Mouse (Mus musculus) heart, adult 8-10 months (tissue): ENCODE measurements around the gene H2-M10.3. TPM values are rescaled to one million over a fixed set of nuclear protein-coding genes. Genes with fewer than 3 reads are reported as not detected.
"Not testable (repeated sequence)": the region's sequence is repeated elsewhere in the genome, so short reads cannot be mapped to it uniquely, and the experiment has no call there.

Experiments
- DNase-seq: peaks from one replicate; pipeline ENCODE4 v3.0.0; 2022; ENCODE audit warnings: low spot score
- total RNA-seq, 4 experiments: library from RNA; stranded (reverse); gene quantifications; 2 replicates each; pipeline ENCODE4 v1.2.4; 2022

Gene H2-M10.3
- total RNA-seq: not detected

- DNase-seq: not testable (repeated sequence)
Measured at GRCm38 (mm10) chr17:36368317-36368716, at the start of gene H2-M10.3. TSS of gene H2-M10.3 (minus strand) at chr17:36368417.

DNA sequence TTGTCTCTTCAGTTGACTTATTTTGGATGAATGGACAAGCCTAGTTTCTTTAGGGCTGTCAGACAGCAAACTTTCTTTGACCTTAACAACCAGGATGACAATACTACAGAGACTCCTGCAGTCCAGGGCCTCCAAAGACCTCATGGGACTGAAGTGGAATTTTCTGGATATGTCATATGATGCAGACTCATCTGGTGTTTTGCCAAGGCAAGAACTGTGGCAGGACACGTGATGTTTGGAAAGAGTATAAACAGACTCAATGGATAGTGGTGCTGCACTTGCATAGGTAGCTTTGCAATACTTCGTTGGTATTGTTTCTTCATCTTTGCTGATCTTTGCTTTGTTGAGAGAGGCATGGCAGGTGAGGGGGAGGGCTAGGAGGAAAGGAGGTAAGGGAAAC, 49.2 kb upstream of the H2-M10.3 start:
- no peak for DNase-seq

DNA sequence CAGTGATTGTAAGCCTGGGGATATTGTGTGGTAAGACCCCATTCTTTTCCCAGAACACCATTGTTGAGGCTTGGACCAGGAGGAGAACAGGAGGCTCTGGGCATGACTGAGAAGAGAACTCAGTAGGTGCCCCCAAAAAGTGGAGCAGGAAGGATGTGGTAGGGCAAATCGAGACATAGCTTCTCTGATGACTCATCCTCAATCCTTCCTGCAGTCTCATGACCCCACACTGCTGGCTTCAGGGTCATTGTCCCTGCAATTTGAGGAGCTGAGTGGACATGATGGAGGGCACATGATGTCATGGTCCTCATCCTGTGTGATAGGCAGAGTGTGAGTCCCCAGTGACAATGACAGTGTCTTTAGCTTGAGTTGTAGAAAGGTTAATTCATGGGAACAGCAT, 47.2 kb upstream of the H2-M10.3 start:
- DNase-seq: no peak

- DNase-seq: no peak
Measured at GRCm38 (mm10) chr17:36414361-36414760, 46.1 kb upstream of the H2-M10.3 start.

GRCm38 (mm10) chr17:36389907-36390306, 21.7 kb upstream of the H2-M10.3 start:
- DNase-seq: no peak

DNA sequence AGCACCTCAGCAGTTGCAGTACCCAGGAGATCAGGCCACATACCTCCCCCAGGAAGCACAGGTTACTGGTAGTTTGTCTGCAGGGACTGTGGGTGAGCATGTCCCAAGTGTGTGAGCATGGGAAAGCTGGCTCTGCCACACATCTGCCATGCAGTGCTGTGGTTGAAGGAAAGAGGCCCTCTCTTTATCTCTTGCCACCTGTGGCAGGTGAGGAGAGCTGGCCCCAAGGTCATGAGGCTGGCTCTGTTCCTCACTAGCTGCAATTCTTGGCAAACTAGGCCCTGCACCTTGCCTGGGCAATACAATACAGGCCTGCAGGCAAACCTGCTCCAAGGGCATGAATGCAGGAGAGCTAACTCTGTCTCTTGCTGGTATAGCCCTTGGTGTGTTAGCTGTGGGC, 5.8 kb downstream of the H2-M10.3 start:
- not testable (repeated sequence) for DNase-seq

- peak; percentile 33 for DNase-seq
Measured at GRCm38 (mm10) chr17:36357512-36357911, 10.7 kb downstream of the H2-M10.3 start.

DNA sequence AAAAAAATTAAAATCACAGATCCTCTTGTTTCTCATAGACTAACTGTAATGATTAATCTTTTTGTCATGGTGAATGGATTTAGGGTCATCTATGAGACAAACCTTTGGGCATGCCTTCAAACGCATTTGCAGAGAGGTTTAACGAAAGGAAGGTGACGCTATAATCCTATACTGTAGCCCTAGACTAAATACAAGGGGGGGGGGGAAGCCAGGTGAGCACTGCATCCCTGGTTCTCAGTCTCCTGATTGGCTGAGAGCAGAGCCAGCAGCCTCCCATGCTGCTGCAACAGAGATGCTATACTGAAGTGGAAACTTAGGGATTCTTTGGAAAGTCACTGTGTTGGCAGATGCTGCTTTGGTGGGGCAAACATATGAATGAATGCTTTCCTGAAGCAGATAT, 12.5 kb downstream of the H2-M10.3 start:
- no peak for DNase-seq

- peak; percentile 46 for DNase-seq
Measured at GRCm38 (mm10) chr17:36355343-36355742, 12.9 kb downstream of the H2-M10.3 start.

DNA sequence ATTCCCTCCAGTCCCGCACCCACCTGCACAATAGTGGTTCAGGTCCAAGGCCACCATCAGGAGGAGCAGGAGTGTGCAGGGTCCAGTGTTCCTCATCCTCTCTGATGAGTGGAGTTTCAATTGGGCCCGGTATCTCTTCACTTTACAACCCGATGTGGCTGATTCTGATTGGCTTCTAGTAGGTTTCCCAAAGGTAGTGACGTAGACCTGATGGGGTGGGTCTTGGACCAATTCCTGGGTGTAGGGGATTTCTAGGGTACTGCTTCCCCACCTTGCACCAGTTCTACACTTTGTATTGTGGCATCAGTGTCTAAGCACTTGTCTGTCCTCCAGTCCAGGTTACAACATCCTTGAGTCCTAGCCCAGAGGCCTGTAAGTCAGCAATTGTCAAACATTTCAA, 42.2 kb downstream of the H2-M10.3 start, which contains the start of gene H2-M10.1:
Gene H2-M10.1 (minus strand): TSS at position 101 of the 400 bp plus-strand sequence.
- DNase-seq: no peak

DNA sequence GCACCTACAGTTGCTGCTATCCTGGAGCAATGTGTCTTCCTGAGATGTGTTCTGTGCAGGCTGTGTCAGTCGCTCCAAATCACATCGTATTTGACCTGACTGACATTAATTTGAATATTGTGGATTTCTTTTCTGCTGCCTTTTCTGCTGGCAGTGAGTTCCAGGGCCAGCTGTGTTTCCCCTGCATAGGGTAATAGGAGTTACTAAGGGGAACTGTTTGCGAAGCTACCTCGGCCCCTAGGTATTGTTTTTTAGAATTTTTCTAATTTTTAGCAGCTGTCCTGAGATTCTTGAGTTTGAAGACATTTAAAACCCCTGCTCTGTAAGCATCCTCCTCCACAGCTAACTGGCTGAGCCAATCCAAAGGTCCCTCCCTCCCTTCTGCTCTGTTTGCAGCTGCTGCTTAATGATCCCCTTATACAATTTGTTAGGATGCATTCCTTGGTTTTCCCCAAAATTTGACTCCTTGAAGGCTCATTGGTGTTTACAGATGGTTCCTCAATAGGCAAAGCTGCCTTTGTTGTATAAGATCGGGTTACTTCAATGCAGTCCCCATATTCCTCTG, 52.4 kb downstream of the H2-M10.3 start:
- no peak for DNase-seq

- peak; percentile 24 for DNase-seq
Measured at GRCm38 (mm10) chr17:36315041-36315688, 53.1 kb downstream of the H2-M10.3 start.

Other genes with a start within 250 kb of the H2-M10.3 start
- under 1 TPM in 3 of 4 experiments, not detected in 1; 0.19 to 0.26 (median 0.25) TPM for gene Gm19684, start 246.7 kb downstream of the H2-M10.3 start, total RNA-seq
- gene Gm7030, start 239.0 kb downstream of the H2-M10.3 start, total RNA-seq: under 1 TPM in 2 of 4 experiments, not detected in 2; 0.34 to 0.38 TPM
- gene Gm8909, start 199.9 kb downstream of the H2-M10.3 start, total RNA-seq: not detected
- not detected for gene H2-T3, start 178.1 kb downstream of the H2-M10.3 start, total RNA-seq
- gene Rpp21, start 110.3 kb downstream of the H2-M10.3 start, total RNA-seq: 10 to 100 TPM; 34.4 to 55.3 (median 45.5) TPM
- gene Trim39, start 96.2 kb downstream of the H2-M10.3 start, total RNA-seq: 1 to 10 TPM; 6.3 to 7.1 (median 6.9) TPM
- gene H2-M10.2, start 81.9 kb downstream of the H2-M10.3 start, total RNA-seq: not detected
- gene H2-M10.1, start 42.3 kb downstream of the H2-M10.3 start, total RNA-seq: not detected
- gene H2-M10.4, start 93.9 kb upstream of the H2-M10.3 start, total RNA-seq: not detected
- not detected for gene H2-M11, start 178.7 kb upstream of the H2-M10.3 start, total RNA-seq